Mouse (Mus musculus) midbrain, postnatal 0 days (tissue): ENCODE data around the gene Gata3. TPM values are rescaled to one million over a fixed set of nuclear protein-coding genes. Genes with fewer than 3 reads are reported as not detected.

ENCODE experiments used
- ATAC-seq: fragments of 200-750 bp; cut with Nextera tagmentation; 2 replicates; pipeline ENCODE4 v1.8.0; 2017; ENCODE audit warnings: moderate number of reproducible peaks, mild to moderate bottlenecking, moderate TSS enrichment, moderate library complexity; ENCODE audit not compliant: low FRiP score
- DNase-seq: peaks from one replicate; pipeline ENCODE4 v3.0.0-alpha.2; 2015; ENCODE audit warnings: low spot score
- H3K27ac ChIP-seq: fragments of 300-500 bp; sonication (generic); 2 replicates; pipeline ENCODE4 v1.5.1; 2014; ENCODE audit warnings: low read depth, mild to moderate bottlenecking, low read length, mixed read lengths
- H3K27me3 ChIP-seq: fragments of 300-500 bp; sonication (generic); 2 replicates; pipeline ENCODE4 v1.6.1; 2014; ENCODE audit warnings: low read length, control low read depth, mixed read lengths; ENCODE audit not compliant: insufficient read depth
- H3K36me3 ChIP-seq: fragments of 300-500 bp; sonication (generic); 2 replicates; pipeline ENCODE4 v1.6.1; 2014; ENCODE audit warnings: low read length, control low read depth, mixed read lengths; ENCODE audit not compliant: insufficient read depth
- H3K4me1 ChIP-seq: fragments of 300-500 bp; sonication (generic); 2 replicates; pipeline ENCODE4 v1.6.1; 2014; ENCODE audit warnings: mild to moderate bottlenecking, control low read depth, antibody characterized with exemption, low read length, mixed read lengths; ENCODE audit not compliant: insufficient read depth
- H3K4me2 ChIP-seq: fragments of 300-500 bp; sonication (generic); 2 replicates; pipeline ENCODE4 v1.6.1; 2014; ENCODE audit warnings: low read depth, mild to moderate bottlenecking, low read length, mixed read lengths; ENCODE audit not compliant: poor library complexity, severe bottlenecking
- H3K4me3 ChIP-seq: fragments of 300-500 bp; sonication (generic); 2 replicates; pipeline ENCODE4 v1.5.1; 2014; ENCODE audit warnings: low read depth, mild to moderate bottlenecking, low read length, moderate library complexity
- H3K9ac ChIP-seq: fragments of 300-500 bp; sonication (generic); replicated peaks from 2 replicates; pipeline ENCODE4 v1.6.1; 2014; ENCODE audit warnings: mild to moderate bottlenecking, low read length, moderate library complexity, mixed read lengths; ENCODE audit not compliant: poor library complexity, severe bottlenecking
- H3K9me3 ChIP-seq: fragments of 300-500 bp; sonication (generic); 2 replicates; pipeline ENCODE4 v1.6.1; 2016; ENCODE audit warnings: low read length, control low read depth
- CTCF ChIP-seq: IDR thresholded peaks from 2 replicates; pipeline ENCODE4 v1.5.1; 2016; ENCODE audit warnings: antibody characterized with exemption, mild to moderate bottlenecking
- WGBS: fragments of 180-500 bp; shearing (Covaris S2); extraction: QIAGEN DNeasy Blood & Tissue Kit; methylation state at CpG from one replicate; pipeline ENCODE4 v1.1.7; 2014; 5-methylcytosine and 5-hydroxymethylcytosine counted together
- polyA plus RNA-seq: library from polyadenylated mRNA; unstranded; fragments of >200 nt; fragmentation: Nextera tagmentation; extraction: Ambion mirVana; gene quantifications from 2 replicates; pipeline ENCODE4 v1.2.1, GENCODE M21; 2015
- total RNA-seq: library from RNA; depleted of rRNA; stranded (reverse); fragments of >200 nt; gene quantifications from 2 replicates; pipeline ENCODE4 v1.2.3, GENCODE M21; 2014; rRNA removed

Gene Gata3
- 13.3 and 14.5 TPM in 2 replicates for total RNA-seq
- 88.9 and 94.6 TPM in 2 replicates for polyA plus RNA-seq

GRCm38 (mm10) chr2:9889651-9890183, at the start of gene Gata3:
TSS of gene Gata3 (minus strand) at chr2:9890034.
- no peak within 1 kb of the TSS for H3K9ac ChIP-seq
- H3K27me3 ChIP-seq: peaks cover 64% of the 10 kb centered on the region
- H3K4me1 ChIP-seq: no peaks in the 10 kb centered on the region
- no peak for TF ChIP-seq CTCF
- under 1% methylated on average over 23 of the region's 23 CpGs for WGBS
- H3K4me2 ChIP-seq: peak within 1 kb of the TSS; percentile 71
- no peak within 1 kb of the TSS for H3K27ac ChIP-seq
- DNase-seq (no peak), ATAC-seq (no peak)
- H3K4me3 ChIP-seq: peak within 1 kb of the TSS; percentile 43
- H3K36me3 ChIP-seq: no peaks in the 10 kb centered on the region
- no peaks in the 10 kb centered on the region for H3K9me3 ChIP-seq

- 93% methylated on average over 4 of the region's 4 CpGs for WGBS
- no peak for TF ChIP-seq CTCF
- Histone ChIP-seq H3K27me3 (no peaks in the 10 kb centered on the region), H3K4me1 (no peaks in the 10 kb centered on the region), H3K9ac (no peak overlapping the region), H3K4me3 (no peak overlapping the region), H3K4me2 (no peak overlapping the region), H3K9me3 (no peaks in the 10 kb centered on the region), H3K27ac (no peak overlapping the region), H3K36me3 (no peaks in the 10 kb centered on the region)
- no peak for DNase-seq
- ATAC-seq: no peak
Observed at GRCm38 (mm10) chr2:9939250-9939649, 49.4 kb upstream of the Gata3 start.

- no CpG with 5 or more reads among the region's 1 CpGs for WGBS
- ATAC-seq (no peak), DNase-seq (no peak)
- no peak overlapping the region for H3K9ac ChIP-seq
- H3K4me2 ChIP-seq: no peak overlapping the region
- H3K4me3 ChIP-seq: no peak overlapping the region
- no peaks in the 10 kb centered on the region for H3K4me1 ChIP-seq
- no peaks in the 10 kb centered on the region for H3K27me3 ChIP-seq
- no peaks in the 10 kb centered on the region for H3K9me3 ChIP-seq
- H3K27ac ChIP-seq: no peak overlapping the region
- no peak for TF ChIP-seq CTCF
- H3K36me3 ChIP-seq: no peaks in the 10 kb centered on the region
Observed at GRCm38 (mm10) chr2:9935965-9936364, 46.1 kb upstream of the Gata3 start.

- H3K4me3 ChIP-seq: no peak overlapping the region
- no peak for TF ChIP-seq CTCF
- H3K9me3 ChIP-seq: no peaks in the 10 kb centered on the region
- no peak overlapping the region for H3K4me2 ChIP-seq
- no peaks in the 10 kb centered on the region for H3K27me3 ChIP-seq
- no peak overlapping the region for H3K27ac ChIP-seq
- no peaks in the 10 kb centered on the region for H3K36me3 ChIP-seq
- ATAC-seq: no peak
- no peak overlapping the region for H3K9ac ChIP-seq
- DNase-seq: no peak
- 63% methylated on average over 4 of the region's 4 CpGs for WGBS
- H3K4me1 ChIP-seq: no peaks in the 10 kb centered on the region
Observed at GRCm38 (mm10) chr2:9926905-9927283, 37.1 kb upstream of the Gata3 start.

GRCm38 (mm10) chr2:9926194-9926904, 36.5 kb upstream of the Gata3 start:
- ATAC-seq (no peak), DNase-seq (peak; percentile 5)
- no peak overlapping the region for H3K27ac ChIP-seq
- H3K4me2 ChIP-seq: no peak overlapping the region
- TF ChIP-seq CTCF: no peak
- no peaks in the 10 kb centered on the region for H3K4me1 ChIP-seq
- H3K36me3 ChIP-seq: no peaks in the 10 kb centered on the region
- no peak overlapping the region for H3K9ac ChIP-seq
- H3K4me3 ChIP-seq: no peak overlapping the region
- 48% methylated on average over 7 of the region's 7 CpGs for WGBS
- H3K9me3 ChIP-seq: no peaks in the 10 kb centered on the region
- H3K27me3 ChIP-seq: no peaks in the 10 kb centered on the region

- DNase-seq (no peak), ATAC-seq (no peak)
- Histone ChIP-seq H3K27ac (no peak overlapping the region), H3K4me1 (no peaks in the 10 kb centered on the region), H3K4me2 (no peak overlapping the region), H3K27me3 (no peaks in the 10 kb centered on the region), H3K9me3 (no peaks in the 10 kb centered on the region), H3K4me3 (no peak overlapping the region), H3K36me3 (peaks cover 11% of the 10 kb centered on the region), H3K9ac (no peak overlapping the region)
- no peak for TF ChIP-seq CTCF
- 92% methylated on average over 17 of the region's 17 CpGs for WGBS
Observed at GRCm38 (mm10) chr2:9918691-9919471, 29.0 kb upstream of the Gata3 start.
